Mouse (Mus musculus) liver, embryonic 13.5 days (tissue): Measurements from ENCODE around the gene Akr1c19. TPM values are rescaled to one million over a fixed set of nuclear protein-coding genes. Genes with fewer than 3 reads are reported as not detected.

Experiments
- ATAC-seq: fragments of 200-750 bp; cut with Nextera tagmentation; 2 replicates; pipeline ENCODE4 v1.8.0; 2017; ENCODE audit warnings: low read depth, mild to moderate bottlenecking, moderate number of reproducible peaks, moderate library complexity
- DNase-seq: peaks from one replicate; pipeline ENCODE4 v3.0.0; 2022
- H3K27ac ChIP-seq: fragments of 300-500 bp; sonication (generic); 2 replicates; pipeline ENCODE4 v1.5.1; 2015; ENCODE audit warnings: moderate library complexity, mild to moderate bottlenecking, inconsistent platforms
- H3K27me3 ChIP-seq: fragments of 300-500 bp; sonication (generic); 2 replicates; pipeline ENCODE4 v1.6.1; 2015; ENCODE audit warnings: mild to moderate bottlenecking, inconsistent platforms
- H3K36me3 ChIP-seq: fragments of 300-500 bp; sonication (generic); 2 replicates; pipeline ENCODE4 v1.6.1; 2015; ENCODE audit warnings: mild to moderate bottlenecking, inconsistent platforms
- H3K4me1 ChIP-seq: fragments of 300-500 bp; sonication (generic); replicated peaks from 2 replicates; pipeline ENCODE4 v1.6.1; 2015; ENCODE audit warnings: inconsistent platforms
- H3K4me2 ChIP-seq: fragments of 300-500 bp; sonication (generic); 2 replicates; pipeline ENCODE4 v1.6.1; 2015; ENCODE audit warnings: inconsistent platforms, mild to moderate bottlenecking, moderate library complexity
- H3K4me3 ChIP-seq: fragments of 300-500 bp; sonication (generic); replicated peaks from 2 replicates; pipeline ENCODE4 v1.5.1; 2015; ENCODE audit warnings: mild to moderate bottlenecking, inconsistent platforms
- H3K9ac ChIP-seq: fragments of 300-500 bp; sonication (generic); 2 replicates; pipeline ENCODE4 v1.6.1; 2015; ENCODE audit warnings: mild to moderate bottlenecking, inconsistent platforms
- H3K9me3 ChIP-seq: fragments of 300-500 bp; sonication (generic); replicated peaks from 2 replicates; pipeline ENCODE4 v1.6.1; 2016; ENCODE audit warnings: inconsistent platforms
- WGBS: fragments of 180-500 bp; shearing (Covaris S2); methylation state at CpG from one replicate; pipeline ENCODE4 v1.1.7; 2015; ENCODE audit not compliant: insufficient replicate concordance; 5-methylcytosine and 5-hydroxymethylcytosine counted together
- polyA plus RNA-seq: library from polyadenylated mRNA; unstranded; fragments of >200 nt; fragmentation: Nextera tagmentation; extraction: Ambion mirVana; gene quantifications from 2 replicates; pipeline ENCODE4 v1.2.1, GENCODE M21; 2015

The Akr1c19 gene
- polyA plus RNA-seq, 1 experiment from 2014 or later = 35.8 TPM

DNA sequence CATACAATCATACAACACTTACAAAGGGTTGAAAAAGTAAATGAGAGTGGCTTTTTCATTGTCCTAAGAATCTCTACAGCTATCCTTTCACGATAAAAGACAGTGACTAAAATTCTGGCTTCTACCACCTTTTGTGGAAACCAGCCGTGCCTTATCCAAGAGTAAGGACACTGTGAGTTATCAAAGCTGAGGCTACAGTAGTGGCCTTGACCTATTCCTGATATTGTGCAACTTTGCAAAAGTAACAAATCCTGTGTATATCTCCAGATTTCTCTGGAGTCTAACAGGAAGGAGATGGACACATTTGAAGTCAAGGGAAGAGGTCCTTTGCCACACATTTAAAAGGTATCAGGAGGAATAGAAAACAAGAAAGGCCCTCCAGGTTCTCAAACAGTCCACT is 49.0 kb downstream of the Akr1c19 start:
- DNase-seq (no peak), ATAC-seq (no peak)
- H3K4me2 ChIP-seq = no peak overlapping the region
- no peaks in the 10 kb centered on the region for H3K4me1 ChIP-seq
- H3K9ac ChIP-seq = no peak overlapping the region
- H3K27me3 ChIP-seq = no peaks in the 10 kb centered on the region
- H3K36me3 ChIP-seq = no peaks in the 10 kb centered on the region
- H3K27ac ChIP-seq = no peak overlapping the region
- H3K9me3 ChIP-seq = no peaks in the 10 kb centered on the region
- 56% methylated on average over 2 of the region's 2 CpGs for WGBS
- H3K4me3 ChIP-seq = no peak overlapping the region

DNA sequence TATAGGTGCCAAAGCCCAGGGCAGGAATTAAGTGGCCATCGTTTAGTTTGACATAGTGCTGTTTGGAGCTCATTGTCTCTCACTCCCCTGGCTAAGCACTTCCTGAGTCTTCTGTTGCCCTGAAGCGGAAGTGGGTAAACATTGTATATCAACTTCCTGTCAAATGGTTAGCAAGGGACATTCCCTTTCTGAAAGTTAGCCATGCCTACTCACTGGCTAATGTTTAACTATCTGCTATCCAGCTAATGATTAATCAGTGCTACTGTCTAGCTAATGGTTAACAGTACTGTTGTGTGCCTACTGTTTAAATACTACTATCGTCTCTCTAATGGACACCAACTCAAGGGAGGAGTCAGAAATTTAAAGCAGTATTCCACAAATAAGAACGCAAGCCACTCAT is 50.8 kb downstream of the Akr1c19 start, which contains the start of gene Akr1c12:
Gene Akr1c12 (minus strand): TSS at position 150 of the 400 bp plus-strand sequence.
- DNase-seq (no peak), ATAC-seq (peak; percentile 80)
- no peaks in the 10 kb centered on the region for H3K4me1 ChIP-seq
- H3K27me3 ChIP-seq = no peaks in the 10 kb centered on the region
- peak within 1 kb of the TSS; percentile 14; the same call in 1 of the 2 replicates for H3K4me2 ChIP-seq
- no peak within 1 kb of the TSS for H3K9ac ChIP-seq
- no peak within 1 kb of the TSS for H3K27ac ChIP-seq
- H3K9me3 ChIP-seq = no peaks in the 10 kb centered on the region
- 47% methylated on average over 4 of the region's 4 CpGs for WGBS
- no peaks in the 10 kb centered on the region for H3K36me3 ChIP-seq
- H3K4me3 ChIP-seq = no peak within 1 kb of the TSS

DNA sequence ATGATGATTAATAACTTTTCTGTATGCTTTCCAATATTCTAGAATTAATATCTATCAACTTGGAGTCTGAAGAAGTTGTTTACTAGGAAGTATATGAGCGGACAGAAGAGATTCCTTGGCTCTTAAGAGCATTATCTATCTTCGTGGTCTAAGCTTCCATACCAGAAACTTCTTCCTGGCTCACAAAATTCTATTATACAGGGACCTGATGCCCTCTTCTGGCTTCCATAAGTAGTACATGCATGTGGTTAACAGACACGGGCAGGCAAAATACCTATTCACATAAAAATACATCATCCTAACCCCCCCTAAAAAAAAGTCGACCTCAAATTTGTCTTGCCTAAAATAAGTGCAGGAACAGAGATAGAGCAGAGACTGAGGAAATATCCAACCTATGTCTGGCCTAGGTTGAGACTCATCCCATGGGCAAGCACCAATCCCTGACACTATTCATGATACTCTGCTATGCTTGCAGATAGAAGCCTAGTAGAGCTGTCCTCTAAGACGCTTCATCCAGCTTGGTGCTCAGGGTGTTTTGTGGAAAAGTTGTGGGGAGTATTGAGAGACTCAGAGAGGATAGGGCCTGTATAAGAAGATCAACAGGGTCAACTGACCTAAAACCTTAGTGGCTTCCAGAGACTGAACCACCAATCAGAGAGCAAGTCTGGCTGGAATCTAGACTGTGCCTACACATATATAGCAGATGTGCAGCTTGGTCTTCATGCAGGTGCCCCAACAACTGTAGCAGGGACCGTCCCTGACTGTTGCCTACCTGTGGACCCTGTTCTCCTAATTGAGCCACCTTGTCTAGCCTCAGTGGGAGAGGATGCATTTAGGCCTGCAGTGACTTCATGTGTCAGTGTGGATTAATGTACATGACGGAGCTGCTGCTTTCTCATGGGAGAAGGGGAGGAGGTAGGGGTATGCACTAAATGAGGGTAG is 53.2 kb downstream of the Akr1c19 start:
- ATAC-seq = no peak

DNA sequence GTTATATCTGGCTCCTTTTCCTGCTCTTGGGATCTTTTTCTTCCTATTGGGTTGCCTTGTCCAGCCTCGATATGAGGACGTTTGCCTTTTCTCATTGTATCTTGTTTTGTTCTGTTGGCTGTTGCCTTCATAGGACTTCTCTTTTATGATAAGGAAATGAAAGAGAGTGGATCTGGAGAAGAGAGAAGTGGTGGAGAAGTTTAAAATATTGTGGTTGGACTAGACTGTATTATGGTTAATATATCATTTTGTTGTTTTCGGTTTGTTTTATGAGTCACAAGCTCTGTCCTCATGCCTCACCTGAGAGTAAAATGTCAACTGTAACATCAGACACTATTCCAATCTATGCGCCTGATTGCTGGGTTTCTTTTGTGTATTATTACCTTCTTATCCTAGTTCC is 68.5 kb downstream of the Akr1c19 start:
- H3K4me2 ChIP-seq = no peak overlapping the region
- ATAC-seq = no peak
- H3K4me3 ChIP-seq = no peak overlapping the region

More for the DNA sequence above, 53.2 kb downstream of the Akr1c19 start:
- Histone ChIP-seq H3K36me3 (no peaks in the 10 kb centered on the region), H3K27ac (no peak overlapping the region), H3K4me3 (no peak overlapping the region), H3K9ac (no peak overlapping the region), H3K9me3 (no peaks in the 10 kb centered on the region), H3K27me3 (no peaks in the 10 kb centered on the region), H3K4me1 (no peaks in the 10 kb centered on the region), H3K4me2 (no peak overlapping the region)
- no peak for DNase-seq
- WGBS = 21% methylated on average over 7 of the region's 7 CpGs

More for the DNA sequence above, 68.5 kb downstream of the Akr1c19 start:
- no peaks in the 10 kb centered on the region for H3K27me3 ChIP-seq
- H3K4me1 ChIP-seq = no peaks in the 10 kb centered on the region
- H3K9me3 ChIP-seq = no peaks in the 10 kb centered on the region
- H3K27ac ChIP-seq = no peak overlapping the region
- no peaks in the 10 kb centered on the region for H3K36me3 ChIP-seq
- 72% methylated on average over 4 of the region's 4 CpGs for WGBS
- DNase-seq = no peak
- H3K9ac ChIP-seq = no peak overlapping the region

Other genes starting within 250 kb of the Akr1c19 start
- gene Akr1c14, start 179.7 kb upstream of the Akr1c19 start, polyA plus RNA-seq = 0.24 and 0.34 TPM in 2 replicates
- gene Akr1c18, start 78.0 kb upstream of the Akr1c19 start, polyA plus RNA-seq = 0.60 and 0.71 TPM in 2 replicates
- 31.9 and 35.1 TPM in 2 replicates for gene Akr1c13, start 37.5 kb upstream of the Akr1c19 start, polyA plus RNA-seq
- gene Akr1c12, start 50.7 kb downstream of the Akr1c19 start, polyA plus RNA-seq = 12.9 and 14.4 TPM in 2 replicates
- gene Akr1c6, start 205.6 kb downstream of the Akr1c19 start, polyA plus RNA-seq = 0.93 and 1.1 TPM in 2 replicates